Mouse (Mus musculus) bone marrow macrophage, adult 2 months (primary cell): ENCODE results near the gene Lypd6.

ENCODE experiments used
- CTCF ChIP-seq: IDR thresholded peaks from 2 replicates; pipeline ENCODE4 v1.5.1; 2012; ENCODE audit warnings: low read depth, mild to moderate bottlenecking, low read length, moderate library complexity
- POLR2A ChIP-seq: IDR thresholded peaks from 2 replicates; pipeline ENCODE4 v1.6.1; 2012; ENCODE audit warnings: mild to moderate bottlenecking, low read depth, low read length, borderline replicate concordance

DNA sequence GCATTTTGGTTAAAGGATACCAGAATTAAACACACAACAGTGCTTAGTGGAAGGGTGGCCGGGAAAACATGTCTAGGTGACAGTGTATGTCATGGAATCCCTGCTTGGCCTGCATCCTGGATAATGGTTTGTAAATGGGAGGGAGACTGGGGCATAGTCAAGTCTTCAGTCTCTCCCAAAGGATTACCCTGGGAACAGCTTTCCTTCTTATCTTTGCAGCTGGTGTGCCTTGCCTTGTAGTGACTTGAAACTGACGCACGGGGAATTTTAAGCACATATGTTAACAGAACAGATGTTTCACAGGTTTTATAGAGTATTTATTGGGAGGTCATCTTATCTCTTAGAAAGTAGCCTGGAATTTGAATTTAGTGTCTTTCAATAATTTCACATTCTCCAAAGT lies 18.5 kb downstream of the Lypd6 start:
- TF ChIP-seq CTCF (no peak), POLR2A (no peak)
